Mouse (Mus musculus) urinary bladder, adult 18-20 months (tissue): ENCODE measurements around the gene Ust.
A peak's percentile ranks its signal among the peaks of the same experiment; 100 is the strongest.

Experiments used
- DNase-seq, 2 experiments: peaks; one replicate each; pipeline ENCODE4 v3.0.0; 2022; ENCODE audit warnings: low spot score in 2 of 2, mixed read lengths in 2 of 2

The Ust gene

DNA sequence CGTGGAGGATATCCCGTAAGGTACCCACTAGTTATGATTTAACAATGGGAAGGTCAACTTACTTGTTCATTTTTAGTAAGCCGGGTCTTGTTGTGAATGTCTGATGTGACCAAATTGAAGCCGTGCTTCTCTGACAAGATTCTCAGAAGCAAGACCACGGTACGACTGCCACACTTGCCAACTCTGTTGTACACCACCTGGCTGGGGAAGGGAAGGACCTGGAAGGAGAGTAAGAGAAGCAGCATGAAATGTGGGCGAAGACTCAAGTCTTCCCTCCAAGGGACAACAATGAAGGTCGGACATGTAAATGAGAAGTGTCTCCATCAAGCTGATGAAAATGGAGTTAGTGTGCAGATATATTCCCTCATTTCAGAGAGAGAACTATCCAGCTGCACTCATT lies 188.6 kb downstream of the Ust start:
- no peak for DNase-seq

DNA sequence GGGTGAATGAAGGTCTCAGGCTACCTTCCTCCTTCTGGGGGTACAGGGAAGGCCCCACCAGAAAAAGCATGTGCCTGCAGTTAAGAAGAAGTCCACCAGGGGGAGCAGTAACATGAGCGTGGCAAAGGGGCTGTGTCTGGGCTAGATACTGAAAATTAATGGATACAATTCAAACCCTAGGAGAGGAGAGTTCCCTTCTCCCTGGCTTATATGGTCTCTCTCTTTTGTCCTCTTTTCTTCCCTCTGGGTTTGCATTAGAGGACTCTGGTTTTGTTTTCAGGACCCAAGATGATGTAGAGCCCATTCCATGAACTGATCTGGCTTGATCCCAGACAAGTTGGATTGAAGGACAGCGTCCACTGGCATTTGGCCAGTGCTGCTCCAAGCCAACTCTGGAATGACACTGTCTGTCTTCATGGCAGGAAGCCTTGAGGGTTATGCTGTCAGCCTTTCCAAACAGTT lies 195.3 kb downstream of the Ust start:
- DNase-seq: peak; percentile 25 to 47

DNA sequence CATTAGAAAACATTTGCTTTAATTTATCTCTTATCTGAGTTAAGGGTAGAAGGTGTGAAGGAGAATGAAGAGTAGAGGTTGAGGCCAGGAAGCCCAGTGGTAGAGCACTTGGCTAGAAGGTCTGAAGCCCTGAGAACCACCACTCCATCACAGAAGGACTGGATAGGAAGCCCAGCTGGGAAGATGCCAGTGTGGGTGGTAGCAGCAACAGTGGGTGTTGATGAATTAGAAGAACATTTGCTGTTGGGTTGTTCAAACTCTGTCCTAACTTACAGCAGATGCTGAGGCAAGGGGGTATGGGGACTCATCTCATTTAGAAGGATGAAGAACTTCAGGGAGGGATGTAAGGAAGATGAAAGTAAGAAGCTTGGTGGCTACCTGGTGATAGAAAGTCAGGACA lies 197.9 kb downstream of the Ust start:
- no peak for DNase-seq

DNA sequence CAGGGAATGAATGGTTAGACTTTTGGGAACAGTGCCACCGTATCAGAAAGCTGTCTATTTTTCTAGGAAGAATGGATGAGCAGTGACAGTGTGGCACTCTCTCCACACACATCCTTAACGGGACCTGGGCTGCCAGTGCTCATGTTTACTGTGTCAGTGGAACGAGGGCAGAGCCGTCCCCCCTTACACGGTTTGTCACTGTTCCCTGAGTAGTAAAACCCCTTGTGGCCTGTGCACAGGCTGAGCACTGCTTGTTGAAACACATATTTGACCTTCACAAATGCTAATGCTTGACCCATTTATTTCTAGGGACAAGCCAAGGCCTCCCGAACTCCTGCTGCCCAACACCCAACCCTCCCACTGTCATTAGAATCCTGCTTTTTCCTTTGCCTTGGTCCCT lies 209.2 kb downstream of the Ust start:
- no peak for DNase-seq

DNA sequence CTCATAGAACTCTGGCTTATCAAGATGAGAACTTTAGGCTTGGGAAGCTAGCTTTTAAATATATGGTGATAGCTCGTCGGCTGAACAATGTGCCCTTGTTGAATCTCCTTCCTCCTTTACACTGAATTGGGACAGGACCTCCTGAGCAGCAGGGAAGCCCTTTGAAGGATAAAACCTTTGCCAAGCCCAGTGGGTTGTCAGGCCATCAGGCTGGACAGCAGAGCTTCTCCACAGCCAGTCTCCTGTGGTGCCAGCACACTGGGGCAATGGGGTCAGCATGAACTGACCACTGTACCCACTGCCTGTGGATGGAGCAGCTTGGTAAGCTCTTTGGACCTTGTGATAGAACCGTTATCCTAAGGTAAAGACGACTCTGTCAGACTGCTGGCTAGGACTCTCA lies 214.4 kb downstream of the Ust start:
- no peak for DNase-seq

DNA sequence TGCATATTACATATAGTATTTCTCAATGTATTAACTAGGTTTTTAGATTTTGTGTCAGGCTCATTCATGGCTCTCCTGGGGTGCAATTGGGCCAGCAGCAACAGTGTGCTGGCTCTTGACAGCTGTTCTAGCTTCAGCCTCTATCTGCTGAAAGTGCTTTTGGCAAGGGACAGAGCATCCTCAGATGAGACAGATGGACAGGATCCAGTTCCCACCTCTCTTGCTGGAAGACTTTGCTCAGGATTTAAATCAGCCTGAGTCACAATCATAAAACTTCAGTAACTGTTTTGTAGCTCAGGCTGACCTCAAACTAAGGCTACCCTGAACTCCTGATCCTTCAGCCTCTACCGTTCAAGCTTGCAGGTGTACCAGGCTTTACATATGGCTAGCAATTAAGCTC lies 219.5 kb downstream of the Ust start:
- no peak for DNase-seq

DNA sequence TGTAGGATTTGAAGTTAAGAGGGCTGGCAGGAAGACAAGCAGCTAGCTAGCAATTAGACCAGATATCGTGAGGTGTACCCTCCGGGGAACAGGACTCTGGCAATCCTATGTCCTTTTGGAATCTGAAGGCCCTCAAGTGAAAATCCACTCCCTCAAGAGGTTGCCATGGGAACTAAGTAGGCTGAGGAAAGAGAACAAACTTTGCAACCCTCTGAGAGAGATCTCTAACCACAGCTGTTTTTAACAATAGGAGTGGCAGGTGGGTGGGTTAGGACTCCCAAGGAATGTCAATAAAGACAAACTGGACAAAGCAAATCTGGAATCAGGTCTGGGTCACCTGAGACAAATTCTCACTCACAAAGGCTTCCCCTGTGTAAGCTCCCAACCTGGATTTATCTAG lies 221.4 kb downstream of the Ust start:
- no peak for DNase-seq

DNA sequence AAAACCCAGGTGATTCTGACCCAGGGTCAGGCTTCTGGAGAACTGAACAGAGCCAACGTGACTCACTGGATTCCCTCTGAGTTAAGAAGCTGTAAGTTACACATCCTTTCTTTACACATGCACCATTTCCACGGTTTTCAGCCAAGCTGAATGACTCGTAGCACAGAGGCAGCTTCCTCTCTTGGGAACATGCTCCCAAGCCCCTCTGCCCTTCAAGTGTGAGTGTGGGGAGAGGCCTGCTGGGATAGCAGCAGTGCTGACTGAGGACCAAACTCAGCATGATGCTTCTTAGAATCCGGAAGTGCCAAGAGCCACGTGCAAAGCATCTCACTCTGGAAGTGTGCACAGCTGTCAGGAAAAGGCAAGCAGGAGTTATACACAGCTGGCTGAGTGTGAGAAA lies 228.0 kb downstream of the Ust start:
- DNase-seq: no peak

DNA sequence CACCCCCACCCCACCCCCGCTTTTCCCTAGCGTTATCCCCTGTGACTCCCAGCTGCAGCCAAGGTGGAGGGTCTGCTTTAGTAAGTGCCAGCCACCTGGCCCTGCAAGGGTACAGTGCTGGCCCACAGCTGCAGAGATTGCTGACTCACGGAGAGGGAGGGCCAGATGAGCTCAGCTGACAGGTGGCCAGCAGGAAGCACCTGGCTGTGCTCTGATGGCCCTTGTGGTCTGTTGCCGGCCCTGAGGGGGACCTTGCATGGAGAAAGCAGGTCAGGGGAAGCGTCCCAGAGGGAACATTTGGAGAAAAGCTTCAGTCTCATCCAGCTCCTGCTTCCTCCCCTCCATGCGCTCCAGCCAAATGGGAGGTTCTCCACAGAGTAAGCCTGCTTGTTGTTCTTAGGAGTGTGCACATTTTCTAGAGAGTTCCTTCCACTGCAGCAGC lies 231.3 kb downstream of the Ust start:
- peak; percentile 10 to 23 for DNase-seq

DNA sequence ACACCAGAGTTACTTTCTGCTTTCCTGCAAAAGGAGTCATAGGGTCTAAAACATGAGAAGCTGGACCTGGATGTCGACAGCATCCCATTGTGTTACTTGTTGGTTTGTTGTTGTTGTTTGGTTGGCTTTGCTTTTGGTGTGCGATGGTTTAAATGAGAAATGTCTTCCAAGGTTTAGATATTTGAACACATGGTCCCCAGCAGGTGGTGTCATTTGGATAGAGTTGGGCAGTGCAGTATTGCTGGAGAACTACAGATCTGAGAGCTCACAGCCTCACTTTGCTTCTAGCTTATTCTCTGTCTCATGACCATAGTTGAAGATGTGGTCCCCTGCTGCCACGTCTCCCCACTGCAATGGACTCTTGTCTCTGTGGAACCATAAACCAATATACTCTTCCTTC lies 234.6 kb downstream of the Ust start:
- DNase-seq: no peak

DNA sequence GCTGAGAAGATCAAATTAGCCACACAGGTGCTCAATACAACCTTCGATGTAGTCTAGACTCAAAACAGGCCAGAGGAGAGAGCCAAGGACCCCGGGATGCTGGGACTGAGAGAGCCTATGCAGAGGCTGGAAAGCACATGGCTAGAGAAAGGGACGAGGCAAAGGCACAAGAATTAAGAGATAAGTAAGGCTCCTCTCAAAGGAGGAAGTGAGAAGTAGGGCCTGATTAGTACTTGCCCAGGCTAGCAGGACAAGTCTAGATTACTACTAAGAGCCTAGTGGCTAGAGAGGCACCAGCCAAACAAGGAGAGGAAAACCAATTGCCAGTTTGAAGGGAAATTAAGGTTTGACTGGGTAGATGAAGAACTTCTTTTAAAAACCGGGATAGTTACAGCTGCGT lies 241.5 kb downstream of the Ust start:
- DNase-seq: no peak

DNA sequence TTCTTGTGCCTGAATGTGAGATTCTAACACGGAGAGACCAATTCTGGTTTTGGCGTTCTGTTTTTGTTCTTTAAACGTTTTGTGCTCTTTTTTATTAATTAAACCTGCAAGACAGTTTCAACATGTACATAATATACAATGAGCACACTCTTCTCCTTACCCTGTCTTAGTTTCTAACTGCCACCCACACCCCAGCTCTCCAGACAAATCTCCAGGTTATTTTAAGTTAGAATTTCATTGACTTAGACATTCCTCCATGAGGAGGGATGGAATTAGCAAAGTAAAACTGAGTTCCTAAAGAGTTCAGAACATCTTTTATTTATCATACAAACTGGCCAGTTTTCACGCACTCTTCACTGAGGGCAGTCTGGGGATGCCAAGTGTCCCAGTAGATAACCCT lies 248.9 kb downstream of the Ust start:
- no peak for DNase-seq

DNA sequence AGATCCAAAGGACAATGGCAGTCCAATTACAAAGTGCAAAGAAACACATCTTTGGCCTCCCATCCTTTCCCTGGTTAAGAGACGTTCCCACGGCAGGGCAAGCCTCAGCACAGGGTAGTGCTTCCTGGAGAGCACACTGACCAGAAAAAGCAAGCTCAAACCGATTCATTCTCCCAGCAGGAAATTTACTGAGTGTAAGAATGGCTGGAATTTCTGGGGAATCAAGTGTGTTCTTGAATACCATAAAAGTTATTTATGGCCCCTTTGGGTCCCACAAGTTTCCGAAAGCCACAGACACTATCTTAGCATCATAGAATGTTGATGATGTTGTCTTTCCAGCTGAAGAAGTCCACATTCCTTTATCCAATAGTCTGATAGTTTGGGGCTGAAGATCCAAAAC lies 258.9 kb downstream of the Ust start:
- no peak for DNase-seq

DNA sequence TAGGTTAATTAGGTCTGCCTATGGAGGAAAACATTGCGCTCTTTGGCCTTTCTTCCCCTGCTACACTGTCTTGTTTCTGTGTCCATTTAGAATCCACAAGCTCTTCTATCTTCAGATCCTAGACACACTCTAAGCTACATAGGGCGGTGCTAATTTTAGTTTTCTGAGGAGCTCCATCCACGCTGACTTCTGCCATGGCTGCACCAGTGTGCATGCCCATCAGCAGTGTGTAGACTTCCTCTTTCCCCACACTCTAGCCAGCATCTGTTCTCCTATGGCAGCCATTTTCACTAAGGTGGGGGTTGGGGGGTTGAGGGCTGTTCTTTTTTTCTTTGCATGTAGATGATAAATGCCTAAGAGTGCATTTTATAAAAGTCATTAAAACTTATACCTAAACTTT lies 268.6 kb downstream of the Ust start:
- DNase-seq: no peak

DNA sequence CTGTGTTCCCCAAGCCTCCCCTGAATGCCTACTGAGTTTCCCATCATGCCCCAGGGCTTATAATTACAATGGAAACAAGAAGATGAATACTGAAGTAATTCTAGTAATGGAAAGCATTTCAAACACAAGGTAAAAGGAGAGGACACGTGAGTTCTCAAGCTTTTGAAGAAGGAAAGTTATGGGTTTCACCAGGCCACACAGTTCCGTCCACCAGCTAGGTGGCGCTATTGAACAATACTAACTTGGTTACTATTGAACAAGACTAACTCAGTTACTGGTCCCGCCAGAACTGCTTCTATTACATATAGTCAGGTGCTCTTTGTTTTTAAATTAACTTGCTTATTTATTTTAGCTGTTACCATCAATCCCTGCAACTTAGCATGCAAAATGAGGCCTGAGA lies 276.3 kb downstream of the Ust start:
- peak; percentile 31 to 53 for DNase-seq

DNA sequence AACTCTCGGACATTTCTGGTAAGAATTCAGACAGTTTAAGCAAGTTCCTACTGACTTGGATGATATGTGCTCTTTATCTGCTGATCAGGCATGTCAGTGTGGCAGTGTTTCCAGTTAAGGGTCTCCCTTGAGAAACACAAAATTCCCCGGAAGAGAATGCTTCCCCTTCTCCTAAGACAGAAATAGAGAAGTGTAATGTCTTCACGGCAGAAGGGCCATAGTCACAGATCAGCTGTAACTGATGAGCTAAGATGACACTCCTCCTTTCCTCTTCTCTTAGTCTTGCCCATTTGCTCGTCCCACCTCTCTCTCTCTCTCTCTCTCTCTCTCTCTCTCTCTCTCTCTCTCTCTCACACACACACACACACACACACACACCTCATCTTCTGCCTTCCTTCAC lies 277.9 kb downstream of the Ust start:
- no peak for DNase-seq

DNA sequence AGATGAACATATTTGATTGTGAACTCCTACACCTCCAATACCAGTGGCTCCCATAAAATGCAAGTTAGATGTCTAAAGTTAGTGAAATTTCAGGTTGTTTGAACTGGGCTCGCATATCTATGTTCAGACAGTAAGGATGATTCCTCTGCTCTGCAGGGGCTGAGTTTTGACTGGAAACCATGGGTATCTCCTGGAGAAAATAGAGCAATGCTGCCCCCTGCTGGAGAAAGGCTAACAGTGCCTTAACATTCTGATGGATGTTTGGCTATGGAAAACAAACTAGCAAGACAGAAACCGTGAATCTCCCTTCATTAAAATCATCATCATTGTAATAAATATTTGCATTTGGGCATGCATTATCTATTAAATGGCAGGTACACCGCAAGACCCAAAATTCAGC lies 278.4 kb downstream of the Ust start:
- peak; percentile 35 to 50 for DNase-seq

DNA sequence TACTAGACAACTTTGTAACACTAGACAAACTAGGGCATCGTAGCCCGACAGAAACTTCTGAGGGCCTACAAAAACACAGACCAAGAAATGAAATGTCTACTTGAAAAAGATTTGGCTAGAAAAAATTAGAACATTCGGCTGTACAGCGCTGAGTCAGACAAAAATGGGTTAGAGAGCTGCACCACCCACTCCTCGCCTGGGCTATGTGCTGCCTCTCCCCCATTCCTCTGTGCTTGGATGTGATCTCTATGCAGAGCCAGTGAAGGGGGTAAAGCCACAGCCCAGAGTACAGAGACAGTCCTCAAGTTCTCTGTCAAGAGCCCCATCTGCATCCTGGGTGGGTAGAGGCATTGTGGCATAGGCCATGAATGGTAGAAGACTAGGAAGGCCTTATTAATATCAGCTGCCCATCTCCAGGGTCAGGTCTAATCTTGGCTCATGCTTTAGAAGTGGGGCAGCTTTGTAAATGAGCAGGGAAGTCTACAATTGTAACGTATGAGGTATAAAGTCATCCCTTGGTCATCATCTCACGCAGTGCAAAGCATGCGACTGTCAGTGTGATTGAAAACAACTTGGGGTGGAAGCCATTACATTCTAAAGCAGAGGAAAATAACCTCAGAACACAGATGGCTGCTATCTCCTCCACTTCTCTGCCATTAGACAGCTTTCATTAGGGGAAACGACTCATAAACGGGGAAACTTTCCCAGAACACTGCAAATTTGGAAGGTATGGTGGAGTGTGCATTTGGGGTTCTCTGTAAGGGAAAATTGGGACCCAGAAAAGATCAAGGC lies 281.6 kb downstream of the Ust start:
- no peak for DNase-seq

DNA sequence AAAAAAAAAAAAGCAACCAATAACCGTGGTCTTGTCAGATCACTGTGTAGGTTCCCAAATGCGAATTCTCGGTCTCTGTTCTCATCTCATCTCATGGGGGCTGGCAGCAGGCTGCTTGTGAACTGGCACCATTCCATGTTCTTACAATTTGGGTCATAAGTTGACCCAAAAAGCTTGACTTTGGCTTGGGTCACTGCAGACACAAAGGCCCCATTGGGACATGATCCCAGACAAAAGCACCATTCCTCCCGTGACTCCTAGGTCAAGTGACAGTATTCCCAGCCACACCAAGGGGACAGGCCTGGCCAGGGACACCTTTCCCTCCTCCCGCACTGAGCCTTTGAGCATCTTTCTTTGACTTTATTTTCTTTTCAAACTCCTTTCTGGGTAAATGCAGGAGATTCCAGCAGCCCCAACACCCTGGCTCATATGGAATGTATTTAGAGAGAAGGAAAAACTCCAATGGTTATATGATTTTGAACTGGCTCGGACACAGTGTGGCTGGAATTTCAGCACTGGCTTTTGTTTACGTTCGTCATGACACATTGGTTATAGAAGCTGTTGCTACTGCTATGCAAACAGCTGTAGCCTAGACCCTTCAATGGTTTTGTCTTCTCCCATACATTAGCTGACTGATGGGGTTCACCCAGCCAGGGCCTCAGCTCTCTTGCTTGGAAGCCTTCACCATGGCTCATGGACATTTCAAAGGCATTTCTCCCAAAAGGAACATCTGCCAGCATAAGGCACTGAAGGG lies 285.3 kb downstream of the Ust start:
- DNase-seq: no peak

DNA sequence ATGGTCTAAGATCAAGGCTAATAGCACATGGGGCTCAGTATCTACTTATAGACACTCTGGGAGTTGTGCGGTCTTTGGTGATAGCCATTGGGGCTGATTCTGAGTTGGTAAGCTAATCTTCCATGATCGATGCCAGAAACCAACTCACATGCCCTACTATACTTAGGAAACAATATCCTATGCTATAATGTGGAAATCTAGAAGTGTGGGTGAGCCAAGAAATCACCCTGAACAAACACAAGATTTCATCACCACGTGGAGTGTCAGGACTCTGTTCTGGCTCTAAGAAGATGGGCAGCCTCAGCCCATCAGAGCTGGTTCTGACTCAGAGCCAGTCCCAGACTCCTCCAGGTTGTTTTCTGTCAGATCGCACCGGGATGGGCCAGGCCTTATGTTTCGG lies 286.1 kb downstream of the Ust start:
- no peak for DNase-seq

DNA sequence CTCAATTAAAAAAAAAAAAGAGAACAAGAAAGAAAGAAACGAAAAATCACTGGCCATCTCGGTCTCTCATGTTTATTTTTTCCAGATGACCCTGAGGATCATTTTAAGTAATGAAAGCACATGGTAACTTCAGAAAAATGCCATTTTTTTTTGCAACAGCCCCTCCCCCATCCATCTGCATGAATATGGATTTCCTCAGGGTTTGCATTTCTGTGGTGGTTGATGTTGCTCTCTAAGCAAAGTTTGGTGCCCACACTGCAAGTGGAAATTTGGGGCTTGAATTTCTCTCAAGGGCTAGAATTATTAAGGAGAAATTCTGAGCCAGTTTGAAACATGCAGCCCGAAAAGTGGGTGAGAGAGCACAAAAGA lies 290.3 kb downstream of the Ust start:
- no peak for DNase-seq

DNA sequence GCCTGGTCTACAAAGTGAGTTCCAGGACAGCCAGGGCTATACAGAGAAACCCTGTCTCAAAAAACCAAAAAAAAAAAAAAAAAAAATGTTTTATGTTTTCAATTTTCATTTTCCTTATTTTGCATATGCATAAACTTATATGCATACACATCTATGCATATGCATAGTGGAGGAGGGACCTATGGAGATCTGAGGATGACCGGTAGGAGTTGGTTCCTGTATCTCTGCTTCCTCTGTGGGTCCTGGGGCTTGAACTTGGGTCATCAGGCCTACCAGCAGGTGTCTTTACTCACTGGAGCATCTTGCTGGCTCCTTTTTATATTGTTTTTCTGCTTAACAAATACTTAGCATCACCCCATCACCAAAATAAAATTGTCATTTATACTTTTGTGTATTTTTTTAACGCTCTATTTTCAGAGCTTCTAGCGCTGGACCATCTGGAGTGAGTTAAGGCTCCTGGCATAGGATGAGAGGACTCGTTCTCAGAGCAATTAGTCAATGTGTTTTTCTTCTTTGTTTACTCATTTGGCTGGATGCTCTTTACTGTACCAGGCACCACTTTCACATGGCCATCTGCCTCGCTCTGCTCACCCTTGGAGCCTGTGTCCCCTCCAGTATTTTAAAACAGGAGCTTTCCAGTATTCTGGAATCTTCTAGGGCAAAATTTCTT lies 290.8 kb downstream of the Ust start:
- no peak for DNase-seq

DNA sequence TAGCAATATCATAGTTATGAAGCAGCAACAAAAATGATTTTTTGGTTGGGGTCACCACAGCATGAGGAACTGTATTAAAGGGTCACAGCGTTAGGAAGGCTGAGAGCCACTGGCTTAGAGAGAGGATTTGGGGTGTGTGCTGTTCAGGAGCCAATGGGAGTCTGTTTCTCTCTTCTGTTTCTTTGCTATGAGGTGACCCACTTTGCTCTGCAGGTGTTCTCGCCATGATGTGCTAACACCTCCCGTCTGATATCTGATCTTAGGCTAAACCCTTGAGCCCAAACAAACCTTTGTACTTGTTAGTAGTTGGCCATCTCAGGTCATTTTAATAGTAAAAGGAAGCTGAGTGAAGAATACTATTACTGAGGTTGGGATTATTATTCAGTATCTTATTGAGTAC lies 292.0 kb downstream of the Ust start:
- DNase-seq: no peak
